Mouse (Mus musculus): ENCODE data around the gene Gm17359. TPM values are rescaled to one million over a fixed set of nuclear protein-coding genes. Genes with fewer than 3 reads are reported as not detected.

The Gm17359 gene
- total and polyA plus RNA-seq, 3 experiments = not detected

GRCm38 (mm10) chr3:79452696-79453263 is 116.3 kb downstream of the Gm17359 start:
- TF ChIP-seq USF2 (conservative IDR thresholded peaks at IDR 0.05; ENCODE audit: low read depth, low read length) (no peak), ELF1 (IDR thresholded peaks at IDR 0.05; ENCODE audit: low read depth, low read length) (no peak), KAT2A (IDR thresholded peaks at IDR 0.05; ENCODE audit: insufficient replicate concordance, low read length) (no peak), EP300 (IDR thresholded peaks at IDR 0.05; ENCODE audit: low read length) (no peak), RCOR1 (conservative IDR thresholded peaks at IDR 0.05; ENCODE audit: low read depth, low read length) (no peak), JUN (IDR thresholded peaks at IDR 0.05; ENCODE audit: insufficient read depth, low read depth, low read length) (no peak), CHD1 (IDR thresholded peaks at IDR 0.05; ENCODE audit: low read depth, low read length) (no peak), BHLHE40 (IDR thresholded peaks at IDR 0.05; ENCODE audit: low read depth, low read length) (no peak), RAD21 (IDR thresholded peaks at IDR 0.05; ENCODE audit: low read depth, low read length) (no peak), POLR2AphosphoS2 (IDR thresholded peaks at IDR 0.05; ENCODE audit: low read depth, low read length) (no peak), MAX (IDR thresholded peaks at IDR 0.05; ENCODE audit: low read length) (no peak), PAX5 (IDR thresholded peaks at IDR 0.05; ENCODE audit: low read length) (no peak), TBP (conservative IDR thresholded peaks at IDR 0.05; ENCODE audit: low read depth, low read length) (no peak), E2F4 (IDR thresholded peaks at IDR 0.05; ENCODE audit: insufficient replicate concordance, low read depth, low read length) (no peak)
- H3K4me2 ChIP-seq (ENCODE audit: insufficient read depth, low read depth, poor library complexity, severe bottlenecking) = no peak overlapping the region
- no peak overlapping the region for H3K27ac ChIP-seq (ENCODE audit: insufficient read depth, low read depth)
- no peak for DNase-seq (ENCODE audit: extremely low read depth)
- dilution Hi-C loops (cut with MboI; ENCODE audit: extremely low pct_ligation_motif_present, extremely low pct_unique_long_range_greater_than_20kb, low sequenced_read_pairs) = no loop called here
- no peak overlapping the region for H3K4me3 ChIP-seq (replicated peaks in 1 of 3; ENCODE audit: low read depth in 2 of 3, low read length in 2 of 3, poor library complexity in 1 of 3)
- no peaks in the 10 kb centered on the region for H3K36me3 ChIP-seq (replicated peaks in 1 of 2; ENCODE audit: control insufficient read depth in 1 of 2, insufficient read depth in 1 of 2, low read length in 1 of 2)
- no peaks in the 10 kb centered on the region for H3K27me3 ChIP-seq (replicated peaks)
- no peaks in the 10 kb centered on the region for H3K9me3 ChIP-seq (replicated peaks; ENCODE audit: low read length)
- no peak overlapping the region for H3K9ac ChIP-seq (ENCODE audit: insufficient read depth, low read depth)
- H3K4me1 ChIP-seq (ENCODE audit: control insufficient read depth in 1 of 2, insufficient read depth in 2 of 2) = no peaks in the 10 kb centered on the region
- H3K79me2 ChIP-seq (replicated peaks; ENCODE audit: control insufficient read depth, extremely low read depth, insufficient read depth, poor library complexity, severe bottlenecking) = no peaks in the 10 kb centered on the region
- in situ Hi-C loops (cut with MboI; ENCODE audit: low pct_ligation_motif_present, low pct_unique_long_range_greater_than_20kb, low sequenced_read_pairs) = loop anchor here (25.0 kb wide), 1 partner anchor 240 kb away; no protein-coding TSS in a partner anchor

- in situ Hi-C loops (cut with MboI; ENCODE audit: low pct_ligation_motif_present, low pct_unique_long_range_greater_than_20kb, low sequenced_read_pairs) = loop anchor here (25.0 kb wide), 1 partner anchor 243 kb away; no protein-coding TSS in a partner anchor
Measured at GRCm38 (mm10) chr3:79455761-79456160, 119.3 kb downstream of the Gm17359 start.

More at GRCm38 (mm10) chr3:79455761-79456160, 119.3 kb downstream of the Gm17359 start:
- H3K9me3 ChIP-seq (replicated peaks; ENCODE audit: low read length) = no peaks in the 10 kb centered on the region
- H3K27me3 ChIP-seq (replicated peaks) = no peaks in the 10 kb centered on the region
- TF ChIP-seq ZC3H11A (IDR thresholded peaks at IDR 0.05; ENCODE audit: low read depth, low read length) = no peak
- no peak for TF ChIP-seq IRF4 (IDR thresholded peaks at IDR 0.05; ENCODE audit: low read depth, low read length)
- no peak for TF ChIP-seq E2F4 (IDR thresholded peaks at IDR 0.05; ENCODE audit: insufficient replicate concordance, low read depth, low read length)
- no peak for TF ChIP-seq RCOR1 (conservative IDR thresholded peaks at IDR 0.05; ENCODE audit: low read depth, low read length)
- TF ChIP-seq MAX (IDR thresholded peaks at IDR 0.05; ENCODE audit: low read length) = no peak
- TF ChIP-seq MEF2A (IDR thresholded peaks at IDR 0.05; ENCODE audit: borderline replicate concordance, low read depth, low read length) = no peak
- TF ChIP-seq EP300 (IDR thresholded peaks at IDR 0.05; ENCODE audit: low read length) = no peak
- no peak for TF ChIP-seq BHLHE40 (IDR thresholded peaks at IDR 0.05; ENCODE audit: low read depth, low read length)
- no peak for TF ChIP-seq SIN3A (IDR thresholded peaks at IDR 0.05; ENCODE audit: low read length)
- TF ChIP-seq JUN (IDR thresholded peaks at IDR 0.05; ENCODE audit: insufficient read depth, low read depth, low read length) = no peak
- no peak for TF ChIP-seq USF1 (IDR thresholded peaks at IDR 0.05; ENCODE audit: low read depth, low read length)
- TF ChIP-seq POLR2A (IDR thresholded peaks at IDR 0.05; ENCODE audit: low read depth, low read length) = no peak
- TF ChIP-seq ETS1 (conservative IDR thresholded peaks at IDR 0.05; ENCODE audit: low read depth, low read length) = no peak
- no peak for TF ChIP-seq ZMIZ1 (IDR thresholded peaks at IDR 0.05; ENCODE audit: low read depth, low read length)
- no peak for TF ChIP-seq MXI1 (IDR thresholded peaks at IDR 0.05; ENCODE audit: low read depth, low read length)
- no peak for DNase-seq (ENCODE audit: extremely low read depth)
- no peak overlapping the region for H3K9ac ChIP-seq (ENCODE audit: insufficient read depth, low read depth)
- no peak overlapping the region for H3K4me2 ChIP-seq (ENCODE audit: insufficient read depth, low read depth, poor library complexity, severe bottlenecking)
- dilution Hi-C loops (cut with MboI; ENCODE audit: extremely low pct_ligation_motif_present, extremely low pct_unique_long_range_greater_than_20kb, low sequenced_read_pairs) = no loop called here
- H3K79me2 ChIP-seq (replicated peaks; ENCODE audit: control insufficient read depth, extremely low read depth, insufficient read depth, poor library complexity, severe bottlenecking) = no peaks in the 10 kb centered on the region
- no peaks in the 10 kb centered on the region for H3K36me3 ChIP-seq (replicated peaks in 1 of 2; ENCODE audit: control insufficient read depth in 1 of 2, insufficient read depth in 1 of 2, low read length in 1 of 2)
- H3K4me3 ChIP-seq (replicated peaks in 1 of 3; ENCODE audit: low read depth in 2 of 3, low read length in 2 of 3, poor library complexity in 1 of 3) = no peak overlapping the region
- no peak overlapping the region for H3K27ac ChIP-seq (ENCODE audit: insufficient read depth, low read depth)
- H3K4me1 ChIP-seq (ENCODE audit: control insufficient read depth in 1 of 2, insufficient read depth in 2 of 2) = no peaks in the 10 kb centered on the region
